Mouse (Mus musculus): ENCODE measurements at regions not wholly inside any gene's neighbourhood (a gene's known extent, or its start where the extent isn't known, plus 50 kb on each side); places are given as distances from the start of the nearest gene placed in this dataset.

- no peak for TF ChIP-seq CTCF (IDR thresholded peaks at IDR 0.05; ENCODE audit: borderline replicate concordance, extremely low read depth, insufficient read depth, insufficient read length)
- TF ChIP-seq POLR2A (IDR thresholded peaks at IDR 0.05; ENCODE audit: borderline replicate concordance, extremely low read depth, insufficient read depth, insufficient read length, poor library complexity, severe bottlenecking), result no peak
These were observed 81.7 kb upstream of the Irx5 start for GRCm38 (mm10) chr8:92275755-92276154.

Data from brain, embryonic 14.5 days (tissue).